Mouse (Mus musculus): Measurements from ENCODE around the gene Sohlh2. TPM values are rescaled to one million over a fixed set of nuclear protein-coding genes. Genes with fewer than 3 reads are reported as not detected.
"Not testable (repeated sequence)": the region's sequence is repeated elsewhere in the genome, so short reads cannot be mapped to it uniquely, and the experiment has no call there.

Sohlh2 gene
- polyA plus RNA-seq, 1 experiment from 2014 or later = not detected

GRCm38 (mm10) chr3:55195581-55196327, 13.9 kb downstream of the Sohlh2 start:
- no peaks in the 10 kb centered on the region for H3K36me3 ChIP-seq (ENCODE audit: insufficient read depth, low read length)
- no peak overlapping the region for H3K4me2 ChIP-seq (ENCODE audit: low read length)
- H3K4me3 ChIP-seq (replicated peaks; ENCODE audit: low read depth, low read length) = no peak overlapping the region
- no peak for TF ChIP-seq CTCF (IDR thresholded peaks at IDR 0.05; ENCODE audit: low read depth)
- no peaks in the 10 kb centered on the region for H3K27me3 ChIP-seq (ENCODE audit: insufficient read depth, low read length)
- ATAC-seq (replicated peaks; ENCODE audit: low FRiP score, low read depth) (no peak), DNase-seq (ENCODE audit: low spot score) (peak; percentile 68)
- no peak overlapping the region for H3K9ac ChIP-seq (ENCODE audit: low read depth, low read length)
- no peak overlapping the region for H3K27ac ChIP-seq
- no peaks in the 10 kb centered on the region for H3K4me1 ChIP-seq (replicated peaks; ENCODE audit: insufficient read depth, low read length)
- WGBS = 64% methylated on average over 5 of the region's 5 CpGs
- no peaks in the 10 kb centered on the region for H3K9me3 ChIP-seq (replicated peaks; ENCODE audit: low read length)

GRCm38 (mm10) chr3:55196328-55196710, 14.5 kb downstream of the Sohlh2 start:
- no peak overlapping the region for H3K4me3 ChIP-seq (replicated peaks; ENCODE audit: low read depth, low read length)
- WGBS = 77% methylated on average over 2 of the region's 2 CpGs
- H3K4me2 ChIP-seq (ENCODE audit: low read length) = no peak overlapping the region
- ATAC-seq (replicated peaks; ENCODE audit: low FRiP score, low read depth) (no peak), DNase-seq (ENCODE audit: low spot score) (no peak)
- H3K27me3 ChIP-seq (ENCODE audit: insufficient read depth, low read length) = no peaks in the 10 kb centered on the region
- no peaks in the 10 kb centered on the region for H3K36me3 ChIP-seq (ENCODE audit: insufficient read depth, low read length)
- H3K9ac ChIP-seq (ENCODE audit: low read depth, low read length) = no peak overlapping the region
- H3K9me3 ChIP-seq (replicated peaks; ENCODE audit: low read length) = no peaks in the 10 kb centered on the region
- no peak for TF ChIP-seq CTCF (IDR thresholded peaks at IDR 0.05; ENCODE audit: low read depth)
- no peak overlapping the region for H3K27ac ChIP-seq
- H3K4me1 ChIP-seq (replicated peaks; ENCODE audit: insufficient read depth, low read length) = no peaks in the 10 kb centered on the region

GRCm38 (mm10) chr3:55203621-55204020, 21.8 kb downstream of the Sohlh2 start:
- not testable (repeated sequence) for H3K4me1 ChIP-seq (replicated peaks; ENCODE audit: insufficient read depth, low read length); H3K27ac ChIP-seq; H3K36me3 ChIP-seq (ENCODE audit: insufficient read depth, low read length); ATAC-seq (replicated peaks; ENCODE audit: low FRiP score, low read depth); H3K9ac ChIP-seq (ENCODE audit: low read depth, low read length); H3K9me3 ChIP-seq (replicated peaks; ENCODE audit: low read length); DNase-seq (ENCODE audit: low spot score); H3K27me3 ChIP-seq (ENCODE audit: insufficient read depth, low read length); H3K4me2 ChIP-seq (ENCODE audit: low read length); H3K4me3 ChIP-seq (replicated peaks; ENCODE audit: low read depth, low read length)
- 92% methylated on average over 11 of the region's 11 CpGs for WGBS

DNA sequence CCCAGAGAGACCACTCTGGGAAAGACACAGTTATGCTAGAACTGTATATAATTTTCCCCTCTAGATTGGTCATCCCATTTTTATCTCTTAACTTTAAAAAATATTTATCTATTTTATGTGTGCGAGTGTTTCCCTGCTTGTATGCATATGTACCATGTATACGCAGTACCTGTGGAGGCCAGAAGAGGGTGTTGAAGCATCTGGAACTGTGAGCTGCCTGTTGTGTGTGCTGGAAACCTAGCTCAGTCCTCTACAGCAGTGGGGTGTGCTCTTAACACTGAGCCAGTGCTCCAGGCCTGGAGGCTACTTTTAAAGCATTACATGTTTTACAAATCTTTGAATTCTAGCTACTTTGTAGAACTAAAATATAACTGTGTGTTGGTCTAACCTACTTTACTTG, 24.6 kb downstream of the Sohlh2 start:
- no peak overlapping the region for H3K9ac ChIP-seq (ENCODE audit: low read depth, low read length)

GRCm38 (mm10) chr3:55207665-55208064, 25.8 kb downstream of the Sohlh2 start:
- Histone ChIP-seq H3K9me3 (replicated peaks; ENCODE audit: low read length) (no peaks in the 10 kb centered on the region), H3K36me3 (ENCODE audit: insufficient read depth, low read length) (no peaks in the 10 kb centered on the region), H3K27ac (no peak overlapping the region), H3K4me1 (replicated peaks; ENCODE audit: insufficient read depth, low read length) (no peaks in the 10 kb centered on the region), H3K9ac (ENCODE audit: low read depth, low read length) (no peak overlapping the region), H3K4me3 (replicated peaks; ENCODE audit: low read depth, low read length) (no peak overlapping the region), H3K27me3 (ENCODE audit: insufficient read depth, low read length) (no peaks in the 10 kb centered on the region), H3K4me2 (ENCODE audit: low read length) (no peak overlapping the region)
- DNase-seq (ENCODE audit: low spot score) = no peak
- ATAC-seq (replicated peaks; ENCODE audit: low FRiP score, low read depth) = no peak
- TF ChIP-seq CTCF (IDR thresholded peaks at IDR 0.05; ENCODE audit: low read depth) = no peak
- 47% methylated on average over 6 of the region's 6 CpGs for WGBS

More for the DNA sequence above, 24.6 kb downstream of the Sohlh2 start:
- Histone ChIP-seq H3K9me3 (replicated peaks; ENCODE audit: low read length) (no peaks in the 10 kb centered on the region), H3K4me1 (replicated peaks; ENCODE audit: insufficient read depth, low read length) (no peaks in the 10 kb centered on the region), H3K4me3 (replicated peaks; ENCODE audit: low read depth, low read length) (no peak overlapping the region), H3K36me3 (ENCODE audit: insufficient read depth, low read length) (no peaks in the 10 kb centered on the region), H3K27ac (no peak overlapping the region), H3K27me3 (ENCODE audit: insufficient read depth, low read length) (no peaks in the 10 kb centered on the region), H3K4me2 (ENCODE audit: low read length) (no peak overlapping the region)
- no peak for TF ChIP-seq CTCF (IDR thresholded peaks at IDR 0.05; ENCODE audit: low read depth)
- ATAC-seq (replicated peaks; ENCODE audit: low FRiP score, low read depth) (no peak), DNase-seq (ENCODE audit: low spot score) (no peak)
- WGBS = 97% methylated on average over 2 of the region's 2 CpGs

GRCm38 (mm10) chr3:55212254-55212653, 30.4 kb downstream of the Sohlh2 start:
- Histone ChIP-seq H3K4me1 (replicated peaks; ENCODE audit: insufficient read depth, low read length) (no peaks in the 10 kb centered on the region), H3K9ac (ENCODE audit: low read depth, low read length) (no peak overlapping the region), H3K27me3 (ENCODE audit: insufficient read depth, low read length) (no peaks in the 10 kb centered on the region), H3K4me2 (ENCODE audit: low read length) (no peak overlapping the region), H3K36me3 (ENCODE audit: insufficient read depth, low read length) (no peaks in the 10 kb centered on the region), H3K4me3 (replicated peaks; ENCODE audit: low read depth, low read length) (no peak overlapping the region), H3K27ac (no peak overlapping the region), H3K9me3 (replicated peaks; ENCODE audit: low read length) (no peaks in the 10 kb centered on the region)
- no peak for DNase-seq (ENCODE audit: low spot score)
- no peak for ATAC-seq (replicated peaks; ENCODE audit: low FRiP score, low read depth)
- TF ChIP-seq CTCF (IDR thresholded peaks at IDR 0.05; ENCODE audit: low read depth) = no peak
- WGBS = 30% methylated on average over 2 of the region's 2 CpGs

GRCm38 (mm10) chr3:55213785-55214184, 32.0 kb downstream of the Sohlh2 start:
- no peak for ATAC-seq (replicated peaks; ENCODE audit: low FRiP score, low read depth)
- Histone ChIP-seq H3K4me2 (ENCODE audit: low read length) (no peak overlapping the region), H3K27me3 (ENCODE audit: insufficient read depth, low read length) (no peaks in the 10 kb centered on the region), H3K36me3 (ENCODE audit: insufficient read depth, low read length) (no peaks in the 10 kb centered on the region), H3K27ac (no peak overlapping the region), H3K9ac (ENCODE audit: low read depth, low read length) (no peak overlapping the region), H3K9me3 (replicated peaks; ENCODE audit: low read length) (no peaks in the 10 kb centered on the region), H3K4me3 (replicated peaks; ENCODE audit: low read depth, low read length) (no peak overlapping the region), H3K4me1 (replicated peaks; ENCODE audit: insufficient read depth, low read length) (no peaks in the 10 kb centered on the region)
- no peak for TF ChIP-seq CTCF (IDR thresholded peaks at IDR 0.05; ENCODE audit: low read depth)
- WGBS = 19% methylated on average over 4 of the region's 4 CpGs
- DNase-seq (ENCODE audit: low spot score) = peak; percentile 57
